Mouse (Mus musculus) MEL (cell line): Measurements from ENCODE around the gene Sdad1.

Experiments
- BHLHE40 ChIP-seq: IDR thresholded peaks from 2 replicates; pipeline ENCODE4 v1.6.1; 2012; ENCODE audit warnings: low read depth, mild to moderate bottlenecking, inconsistent platforms, low read length, improper control_type of control experiment, borderline replicate concordance
- E2F4 ChIP-seq: IDR thresholded peaks from 2 replicates; pipeline ENCODE4 v1.6.1; 2011; ENCODE audit warnings: low read depth, low read length, improper control_type of control experiment, borderline replicate concordance
- EP300 ChIP-seq, 2 experiments: IDR thresholded peaks; 2 replicates each; pipeline ENCODE4 v1.6.1; 2011; ENCODE audit warnings: improper control_type of control experiment in 2 of 2, low read length in 2 of 2, low read depth in 1 of 2, mild to moderate bottlenecking in 1 of 2
- MXI1 ChIP-seq: IDR thresholded peaks from 2 replicates; pipeline ENCODE4 v1.6.1; 2011; ENCODE audit warnings: mild to moderate bottlenecking, low read depth, low read length, improper control_type of control experiment
- POLR2A ChIP-seq, 2 experiments: IDR thresholded peaks; 2 replicates each; pipeline ENCODE4 v1.6.1; 2011 to 2012; ENCODE audit warnings: low read length in 2 of 2, mild to moderate bottlenecking in 2 of 2, control low read depth in 1 of 2, improper control_type of control experiment in 1 of 2, low read depth in 1 of 2, moderate library complexity in 1 of 2; ENCODE audit not compliant: control insufficient read depth in 1 of 2, insufficient read depth in 1 of 2, poor library complexity in 1 of 2
- POLR2AphosphoS5 ChIP-seq: IDR thresholded peaks from 2 replicates; pipeline ENCODE4 v1.6.1; 2012; ENCODE audit warnings: low read depth, borderline replicate concordance, mild to moderate bottlenecking, inconsistent platforms, low read length, moderate library complexity, mixed read lengths
- SIN3A ChIP-seq: IDR thresholded peaks from 2 replicates; pipeline ENCODE4 v1.6.1; 2012; ENCODE audit warnings: low read length, improper control_type of control experiment, inconsistent platforms
- ZMIZ1 ChIP-seq: IDR thresholded peaks from 2 replicates; pipeline ENCODE4 v1.6.1; 2012; ENCODE audit warnings: low read depth, mild to moderate bottlenecking, inconsistent platforms, low read length, improper control_type of control experiment, moderate library complexity

DNA sequence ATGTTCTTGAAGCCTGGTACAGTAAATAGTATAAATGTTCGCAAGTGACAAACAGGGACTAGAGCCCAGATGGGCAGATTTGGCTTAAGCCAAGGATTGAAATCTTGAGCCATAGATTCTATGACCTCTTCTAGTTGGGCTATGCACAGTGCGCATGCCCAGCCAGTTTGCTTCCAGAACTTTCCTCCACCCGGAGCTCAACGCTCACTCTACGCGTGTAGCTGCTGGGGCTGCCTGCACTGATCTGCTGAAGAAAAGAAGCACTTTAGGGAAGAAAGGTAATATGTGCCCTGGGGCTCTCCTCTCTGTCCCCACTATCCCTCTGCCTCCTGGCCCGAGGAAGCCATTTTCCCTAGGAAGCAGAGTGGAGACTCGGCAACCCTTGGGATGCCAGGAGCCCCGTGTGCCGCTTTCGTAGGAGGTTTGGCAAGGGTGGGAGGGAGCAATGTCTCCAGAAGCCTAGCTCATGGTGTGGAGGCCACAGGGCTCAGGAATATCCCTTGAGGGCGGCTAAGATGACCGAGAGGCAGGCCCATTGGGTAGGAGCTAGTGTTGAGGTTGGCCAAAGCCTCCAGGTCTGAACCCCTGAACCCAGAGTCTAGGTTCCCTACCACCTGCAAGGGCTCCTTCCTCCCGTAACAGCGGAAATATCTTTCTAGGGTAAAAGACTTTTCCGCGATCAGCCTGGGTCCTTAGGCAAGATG, 21.5 kb upstream of the Sdad1 start, which contains the start of gene Art3:
- TF ChIP-seq SIN3A (no peak), POLR2A (IDR thresholded peaks at IDR 0.05; ENCODE audit: control insufficient read depth in 1 of 2, insufficient read depth in 1 of 2, low read depth in 1 of 2, low read length in 2 of 2, poor library complexity in 1 of 2) (no peak), ZMIZ1 (no peak), EP300 (IDR thresholded peaks at IDR 0.05; ENCODE audit: low read depth in 1 of 2, low read length in 2 of 2) (no peak), E2F4 (no peak), MXI1 (no peak), POLR2AphosphoS5 (no peak), BHLHE40 (no peak)
